Mouse (Mus musculus): ENCODE measurements around the gene Lipa. TPM values are rescaled to one million over a fixed set of nuclear protein-coding genes. Genes with fewer than 3 reads are reported as not detected.

Gene Lipa
- polyA plus RNA-seq, 1 experiment from 2014 or later, result 16.6 TPM

DNA sequence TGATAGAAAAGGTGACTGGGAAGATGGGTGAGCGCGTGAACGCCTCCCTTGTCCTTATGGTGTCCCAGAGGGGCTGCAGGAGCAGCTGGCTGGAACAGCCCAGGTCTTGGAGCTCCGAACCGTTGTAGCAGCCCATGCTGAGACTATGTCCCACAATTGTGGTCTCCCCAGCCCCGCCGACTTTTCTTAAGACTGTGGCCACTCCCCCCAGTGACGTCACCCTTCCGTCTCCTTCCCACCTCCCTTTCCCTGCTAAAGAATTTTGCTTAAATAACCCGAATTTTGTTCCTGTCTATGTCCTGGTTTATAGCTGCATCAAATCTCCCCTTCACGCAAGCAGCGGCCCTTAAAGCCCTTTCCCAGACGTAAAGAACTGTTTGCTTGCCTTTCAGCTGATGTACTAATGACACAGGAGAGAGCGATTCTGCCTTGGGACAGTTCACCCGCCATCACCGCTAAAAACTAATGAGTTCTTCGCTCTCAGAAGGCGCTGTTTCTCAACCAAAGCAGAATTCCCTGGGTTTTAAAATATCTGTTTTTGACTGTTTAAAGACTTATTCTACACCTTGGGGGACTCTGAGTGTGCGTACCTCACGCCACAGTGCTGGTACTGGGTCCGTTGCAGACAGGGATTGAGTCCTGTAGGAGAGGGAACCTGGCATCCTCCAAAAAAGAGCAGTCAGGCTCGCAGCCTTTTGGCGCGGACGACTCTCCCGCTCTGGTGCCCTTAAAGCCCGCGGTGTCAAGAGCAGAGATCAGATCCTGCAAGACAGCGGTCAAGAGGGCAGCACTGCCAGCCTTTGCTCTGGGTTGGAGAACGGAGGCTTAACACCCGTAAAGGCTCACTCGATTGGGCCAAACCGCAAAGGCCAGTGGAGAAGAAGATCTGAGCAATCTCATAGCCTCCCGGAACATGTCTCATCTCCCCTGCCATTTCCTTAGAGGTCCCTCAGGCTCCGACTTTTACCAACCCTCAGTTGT is 52.0 kb downstream of the Lipa start, which contains the start of gene Ch25h:
Gene Ch25h, minus strand, starts transcription at position 174 of the 981 bp plus-strand sequence.
- Histone ChIP-seq H3K27ac (replicated peaks) (no peak within 1 kb of the TSS), H3K4me1 (peaks cover 12% of the 10 kb centered on the region), H3K9ac (replicated peaks) (peak within 1 kb of the TSS; percentile 48), H3K9me3 (no peaks in the 10 kb centered on the region), H3K4me3 (peak within 1 kb of the TSS; percentile 62), H3K36me3 (no peaks in the 10 kb centered on the region), H3K27me3 (peaks cover 37% of the 10 kb centered on the region), H3K4me2 (replicated peaks) (peak within 1 kb of the TSS; percentile 88)
- peak; percentile 90 for ATAC-seq (replicated peaks)
- 2% methylated on average over 35 of the region's 35 CpGs for WGBS

DNA sequence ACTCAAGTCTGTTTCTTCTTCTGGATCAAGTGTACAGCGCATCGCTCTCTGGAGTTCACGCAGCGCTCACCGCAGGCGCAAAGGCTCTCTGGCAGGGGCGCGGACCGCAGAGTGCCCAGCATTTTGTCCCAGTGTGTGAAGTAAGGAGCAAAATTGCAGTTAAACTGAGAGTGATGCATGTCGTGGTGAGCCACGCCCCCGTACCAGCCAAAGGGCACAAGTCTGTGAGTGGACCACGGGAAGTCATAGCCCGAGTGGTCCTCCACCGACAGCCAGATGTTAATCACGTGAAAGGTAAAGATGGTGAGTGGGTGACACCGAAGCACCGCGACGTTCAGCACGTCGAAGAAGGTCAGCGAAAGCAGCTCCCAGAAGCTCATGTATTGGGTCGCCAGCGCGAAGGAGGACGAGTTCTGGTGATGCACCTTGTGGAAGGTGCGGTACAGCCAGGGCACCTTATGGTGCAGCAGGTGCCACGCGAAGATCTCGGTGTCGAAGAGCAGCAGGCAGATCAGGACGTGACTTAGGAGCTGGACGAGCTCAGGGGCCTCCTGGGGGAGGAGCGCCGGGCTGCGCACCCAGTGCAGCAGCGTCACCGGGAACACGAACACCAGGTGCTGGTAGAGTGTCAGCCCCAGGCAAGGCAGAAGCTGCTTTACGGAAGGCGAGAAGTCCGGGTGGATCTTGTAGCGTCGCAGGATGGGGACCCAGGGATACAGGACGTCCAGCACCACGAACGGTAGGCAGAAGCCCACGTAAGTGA is 52.9 kb downstream of the Lipa start:
- Histone ChIP-seq H3K4me3 (peak overlapping the region; percentile 62), H3K4me2 (replicated peaks) (peak overlapping the region; percentile 88), H3K9ac (replicated peaks) (peak overlapping the region; percentile 48), H3K27me3 (peaks cover 37% of the 10 kb centered on the region), H3K4me1 (peaks cover 12% of the 10 kb centered on the region), H3K36me3 (no peaks in the 10 kb centered on the region), H3K27ac (replicated peaks) (no peak overlapping the region), H3K9me3 (no peaks in the 10 kb centered on the region)
- ATAC-seq (replicated peaks), result peak; percentile 88
- 5% methylated on average over 49 of the region's 49 CpGs for WGBS

DNA sequence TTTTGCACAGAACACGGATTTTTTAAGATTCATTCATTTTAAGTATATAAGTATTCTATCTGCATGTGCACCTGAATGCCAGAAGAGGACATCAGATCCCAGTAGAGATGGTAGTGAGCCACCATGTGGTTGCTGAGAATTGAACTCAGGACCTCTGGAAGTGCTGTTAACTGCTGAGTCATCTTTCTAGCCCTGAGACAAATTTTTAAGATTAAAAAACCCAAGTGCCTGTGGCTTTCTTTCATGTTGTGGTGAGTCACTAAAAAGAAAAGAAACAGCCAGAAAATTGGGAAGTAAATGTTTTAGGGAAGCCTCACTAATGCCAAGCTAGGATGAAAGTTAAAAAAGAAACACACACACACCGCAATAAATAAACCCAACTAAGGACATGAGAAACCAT is 55.6 kb downstream of the Lipa start:
- no peaks in the 10 kb centered on the region for H3K36me3 ChIP-seq
- WGBS, result 82% methylated on average over 2 of the region's 2 CpGs

DNA sequence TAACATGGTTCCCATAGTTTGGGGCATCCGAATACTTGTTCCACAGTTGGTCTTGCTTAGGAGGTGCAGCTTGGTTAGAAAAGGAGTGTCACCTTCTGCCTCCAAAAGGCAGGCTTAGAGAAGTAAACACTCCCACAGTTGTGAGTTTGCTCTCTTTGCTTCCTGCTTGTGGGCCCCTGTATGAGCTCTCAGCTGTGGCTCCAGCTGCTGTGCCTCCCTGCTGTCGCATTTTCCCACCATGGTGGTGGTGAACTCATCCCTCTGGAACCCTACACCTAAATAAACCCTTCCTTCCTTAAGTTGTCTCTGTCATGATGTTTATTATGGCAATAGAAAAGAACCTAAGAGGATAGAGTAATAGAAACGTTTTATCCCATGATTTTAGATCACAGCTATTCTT is 58.5 kb downstream of the Lipa start:
- no peaks in the 10 kb centered on the region for H3K36me3 ChIP-seq
- no peak overlapping the region for H3K4me3 ChIP-seq
- WGBS, result 54% methylated on average over 3 of the region's 3 CpGs
- no peaks in the 10 kb centered on the region for H3K9me3 ChIP-seq
- H3K9ac ChIP-seq (replicated peaks), result no peak overlapping the region
- no peak overlapping the region for H3K4me2 ChIP-seq (replicated peaks)
- no peaks in the 10 kb centered on the region for H3K4me1 ChIP-seq
- ATAC-seq (replicated peaks), result no peak
- no peak overlapping the region for H3K27ac ChIP-seq (replicated peaks)
- H3K27me3 ChIP-seq, result peaks cover 13% of the 10 kb centered on the region

More for the DNA sequence above, 55.6 kb downstream of the Lipa start:
- Histone ChIP-seq H3K9ac (replicated peaks) (no peak overlapping the region), H3K4me2 (replicated peaks) (no peak overlapping the region), H3K27me3 (peaks cover 37% of the 10 kb centered on the region), H3K4me3 (no peak overlapping the region), H3K27ac (replicated peaks) (no peak overlapping the region), H3K9me3 (no peaks in the 10 kb centered on the region), H3K4me1 (peaks cover 12% of the 10 kb centered on the region)
- ATAC-seq (replicated peaks), result no peak

DNA sequence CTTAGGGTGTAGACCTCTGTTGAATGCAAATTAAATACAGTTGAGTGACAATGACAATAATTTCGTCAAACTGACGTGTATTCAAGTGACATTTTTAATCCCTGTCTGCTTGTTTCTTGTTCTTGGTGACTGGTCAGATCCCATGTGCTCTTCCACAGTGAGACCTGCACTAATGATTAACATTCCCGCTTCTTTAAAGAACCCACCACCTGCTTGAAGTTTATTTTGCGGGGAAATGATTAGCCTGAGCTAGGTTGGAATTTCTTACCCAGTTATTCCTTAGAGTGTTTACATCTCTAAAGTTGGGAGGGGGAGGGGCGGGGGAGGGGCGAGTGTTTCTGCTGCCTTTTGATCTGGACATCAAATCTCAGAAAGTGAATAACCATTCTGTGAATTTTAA is 59.1 kb downstream of the Lipa start:
- H3K36me3 ChIP-seq, result no peaks in the 10 kb centered on the region
- no peaks in the 10 kb centered on the region for H3K4me1 ChIP-seq
- H3K9me3 ChIP-seq, result no peaks in the 10 kb centered on the region
- no peak for ATAC-seq (replicated peaks)
- no peak overlapping the region for H3K27ac ChIP-seq (replicated peaks)
- H3K4me3 ChIP-seq, result no peak overlapping the region
- 30% methylated on average over 6 of the region's 6 CpGs for WGBS
- no peak overlapping the region for H3K9ac ChIP-seq (replicated peaks)
- H3K27me3 ChIP-seq, result peaks cover 9% of the 10 kb centered on the region
- no peak overlapping the region for H3K4me2 ChIP-seq (replicated peaks)

DNA sequence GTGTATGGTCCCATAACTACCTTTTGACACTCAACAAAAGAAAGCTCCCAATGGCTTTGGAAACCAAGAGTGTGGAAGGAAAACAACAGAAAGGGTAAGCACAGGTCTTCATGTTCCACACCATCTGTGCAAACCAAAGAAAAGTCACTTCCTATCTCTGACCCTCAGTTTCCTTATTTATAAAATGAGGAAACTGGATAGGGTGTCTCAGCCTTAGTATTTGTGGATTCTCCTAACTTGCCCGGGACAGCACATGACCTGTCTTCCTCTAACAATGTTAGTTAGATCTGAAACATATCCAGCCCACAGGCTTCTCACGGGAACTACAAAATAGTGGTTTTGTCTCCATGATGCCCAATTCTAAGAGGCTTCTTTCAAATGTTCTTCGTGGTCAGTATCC is 62.8 kb downstream of the Lipa start:
- no peaks in the 10 kb centered on the region for H3K9me3 ChIP-seq
- ATAC-seq (replicated peaks), result no peak
- H3K36me3 ChIP-seq, result no peaks in the 10 kb centered on the region
- 87% methylated on average over 3 of the region's 3 CpGs for WGBS
- H3K4me1 ChIP-seq, result no peaks in the 10 kb centered on the region
- no peak overlapping the region for H3K27ac ChIP-seq (replicated peaks)
- H3K9ac ChIP-seq (replicated peaks), result no peak overlapping the region
- H3K4me3 ChIP-seq, result no peak overlapping the region
- no peak overlapping the region for H3K4me2 ChIP-seq (replicated peaks)
- H3K27me3 ChIP-seq, result no peaks in the 10 kb centered on the region

DNA sequence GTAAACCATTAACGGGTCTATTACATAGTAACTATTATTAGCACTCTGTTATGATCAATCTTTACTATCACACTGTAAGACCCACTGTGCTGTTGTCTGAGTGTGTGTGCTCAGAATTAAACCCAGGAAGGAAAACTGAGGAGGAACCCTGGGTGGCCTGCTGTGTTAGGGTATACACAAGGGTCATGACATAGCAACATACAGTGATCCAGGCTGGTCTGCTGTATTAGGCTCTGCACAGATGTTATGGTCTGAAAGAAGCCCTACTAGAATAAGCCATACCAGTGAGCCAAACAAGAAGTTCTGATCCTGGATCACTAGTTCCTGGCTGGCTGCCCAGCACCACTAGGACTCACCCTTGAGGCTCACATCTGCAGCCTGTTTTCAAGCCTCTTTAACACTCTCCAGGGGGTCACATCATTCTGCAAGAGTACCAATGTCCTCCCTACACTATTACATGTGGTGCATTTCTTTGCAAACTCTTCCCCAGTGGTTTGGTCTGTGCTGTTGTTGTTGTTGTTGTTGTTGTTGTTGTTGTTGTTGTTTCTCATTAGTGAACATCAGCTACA is 65.7 kb downstream of the Lipa start:
- no peak overlapping the region for H3K4me2 ChIP-seq (replicated peaks)
- 73% methylated on average over 1 of the region's 1 CpGs for WGBS
- H3K4me3 ChIP-seq, result no peak overlapping the region
- no peaks in the 10 kb centered on the region for H3K9me3 ChIP-seq
- no peak overlapping the region for H3K9ac ChIP-seq (replicated peaks)
- no peaks in the 10 kb centered on the region for H3K36me3 ChIP-seq
- ATAC-seq (replicated peaks), result no peak
- no peaks in the 10 kb centered on the region for H3K27me3 ChIP-seq
- no peak overlapping the region for H3K27ac ChIP-seq (replicated peaks)
- H3K4me1 ChIP-seq, result no peaks in the 10 kb centered on the region

DNA sequence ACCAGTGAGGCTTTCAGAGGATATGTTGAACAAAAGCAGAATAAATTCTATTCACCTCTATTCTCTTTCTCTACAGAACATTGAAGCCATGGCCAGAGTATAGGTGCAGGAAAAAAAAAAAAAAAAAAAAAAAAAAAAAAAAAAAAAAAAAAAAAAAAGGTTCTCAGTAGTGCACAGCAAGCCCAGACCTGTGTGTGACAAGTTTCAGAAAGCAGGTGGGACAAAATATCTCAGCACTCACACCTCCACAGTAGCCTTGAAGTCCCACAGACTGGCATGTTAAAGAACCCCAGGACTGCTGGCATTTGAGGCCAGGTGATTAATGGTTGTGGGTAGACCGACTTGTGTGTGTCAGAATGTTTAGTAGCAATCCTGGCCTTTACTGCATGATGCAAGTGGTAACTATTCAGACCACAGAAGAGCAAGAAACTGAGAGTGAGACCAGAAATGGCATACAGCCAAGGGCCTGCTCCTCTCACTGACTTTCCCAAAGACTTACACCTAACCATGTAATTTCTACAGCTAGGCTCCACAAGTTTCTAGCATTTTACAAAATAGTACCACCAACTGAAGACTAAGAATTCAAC is 76.4 kb downstream of the Lipa start:
- no peaks in the 10 kb centered on the region for H3K4me1 ChIP-seq
- WGBS, result 89% methylated on average over 1 of the region's 1 CpGs
- H3K4me3 ChIP-seq, result no peak overlapping the region
- H3K27ac ChIP-seq (replicated peaks), result no peak overlapping the region
- no peak for ATAC-seq (replicated peaks)
- H3K9ac ChIP-seq (replicated peaks), result no peak overlapping the region
- no peak overlapping the region for H3K4me2 ChIP-seq (replicated peaks)
- H3K9me3 ChIP-seq, result no peaks in the 10 kb centered on the region
- no peaks in the 10 kb centered on the region for H3K36me3 ChIP-seq
- H3K27me3 ChIP-seq, result no peaks in the 10 kb centered on the region

DNA sequence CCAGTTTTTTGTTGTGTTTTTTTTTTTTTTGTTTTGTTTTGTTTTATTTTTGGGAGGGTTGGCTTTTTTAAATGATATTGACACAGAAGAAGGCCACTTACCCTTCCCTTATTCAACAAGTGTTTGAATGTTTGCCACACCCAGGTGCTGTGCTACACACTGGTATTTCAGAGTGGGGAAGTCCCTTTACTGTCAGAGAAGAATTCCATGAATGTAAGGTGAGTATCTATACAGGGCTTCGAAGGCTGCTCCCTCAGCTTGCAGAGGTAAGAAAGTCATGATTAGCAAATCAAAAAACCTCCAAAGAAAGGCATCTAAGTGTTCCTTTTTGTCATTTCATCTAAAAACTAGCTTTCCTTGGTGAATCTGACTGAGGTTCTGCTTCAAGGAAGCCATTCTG is 78.4 kb downstream of the Lipa start:
- WGBS, result 97% methylated on average over 1 of the region's 1 CpGs
- H3K9me3 ChIP-seq, result no peaks in the 10 kb centered on the region
- H3K27me3 ChIP-seq, result no peaks in the 10 kb centered on the region
- no peak overlapping the region for H3K4me2 ChIP-seq (replicated peaks)
- H3K4me1 ChIP-seq, result no peaks in the 10 kb centered on the region
- H3K4me3 ChIP-seq, result no peak overlapping the region
- no peak for ATAC-seq (replicated peaks)
- H3K27ac ChIP-seq (replicated peaks), result no peak overlapping the region
- no peak overlapping the region for H3K9ac ChIP-seq (replicated peaks)
- no peaks in the 10 kb centered on the region for H3K36me3 ChIP-seq

DNA sequence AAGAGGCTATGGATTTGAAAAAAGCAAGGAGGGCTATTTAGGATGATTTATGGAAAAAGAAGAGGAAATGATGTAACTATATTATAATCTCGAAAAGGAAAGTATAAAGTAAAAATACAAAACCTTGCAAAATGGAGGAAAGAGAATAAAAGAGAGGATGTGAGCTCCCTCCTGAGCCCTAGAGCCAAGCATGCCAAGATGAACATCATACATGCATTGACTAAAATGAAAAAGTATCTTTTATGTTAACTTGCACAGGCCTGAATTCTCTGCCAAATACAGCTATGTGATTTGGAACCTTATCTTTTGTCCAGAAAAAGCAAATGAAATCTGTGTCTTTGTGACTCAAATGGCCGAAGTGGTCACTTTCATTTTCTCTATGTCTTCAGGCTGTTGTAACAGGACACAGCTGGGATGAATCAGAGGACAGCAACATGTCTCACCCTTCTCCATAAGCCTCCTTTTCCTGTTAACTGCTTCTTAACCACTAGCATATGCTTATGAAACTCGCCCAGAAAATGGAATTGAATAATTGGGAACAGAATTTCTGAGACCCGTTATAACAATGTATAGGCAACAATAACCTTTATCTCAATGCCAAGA is 81.8 kb downstream of the Lipa start:
- Histone ChIP-seq H3K36me3 (no peaks in the 10 kb centered on the region), H3K27ac (replicated peaks) (no peak overlapping the region), H3K9me3 (no peaks in the 10 kb centered on the region), H3K4me1 (no peaks in the 10 kb centered on the region), H3K4me3 (no peak overlapping the region), H3K27me3 (no peaks in the 10 kb centered on the region), H3K4me2 (replicated peaks) (no peak overlapping the region), H3K9ac (replicated peaks) (no peak overlapping the region)
- 80% methylated on average over 4 of the region's 4 CpGs for WGBS
- ATAC-seq (replicated peaks), result no peak

DNA sequence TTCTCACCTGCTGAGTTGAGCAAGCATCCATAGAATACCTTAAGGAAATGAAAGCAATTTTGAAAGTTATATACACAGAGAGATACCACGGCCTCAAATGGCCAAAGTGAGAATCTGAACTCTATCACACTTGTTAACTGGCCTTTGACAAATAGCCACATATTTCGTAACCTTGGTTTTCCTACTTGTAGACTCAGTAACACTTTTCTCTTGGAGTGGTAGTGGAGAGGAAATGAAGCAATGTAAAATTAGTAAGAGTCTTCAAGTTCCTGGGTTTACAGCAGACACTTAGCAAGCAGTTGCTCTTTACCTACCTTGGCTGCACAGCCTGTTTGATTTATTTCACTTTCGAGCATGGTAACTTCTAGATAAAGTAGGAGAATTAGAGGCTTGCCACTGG is 82.5 kb downstream of the Lipa start:
- no peak for ATAC-seq (replicated peaks)
- no peak overlapping the region for H3K9ac ChIP-seq (replicated peaks)
- H3K9me3 ChIP-seq, result no peaks in the 10 kb centered on the region
- H3K27ac ChIP-seq (replicated peaks), result no peak overlapping the region
- no peak overlapping the region for H3K4me2 ChIP-seq (replicated peaks)
- no peaks in the 10 kb centered on the region for H3K27me3 ChIP-seq
- H3K4me3 ChIP-seq, result no peak overlapping the region
- WGBS, result 90% methylated on average over 3 of the region's 3 CpGs
- H3K36me3 ChIP-seq, result no peaks in the 10 kb centered on the region
- no peaks in the 10 kb centered on the region for H3K4me1 ChIP-seq

Data from forebrain, embryonic 15.5 days (tissue).